Mouse (Mus musculus) liver, adult 2 months (tissue): ENCODE results near the gene Ergic1. TPM values are rescaled to one million over a fixed set of nuclear protein-coding genes. Genes with fewer than 3 reads are reported as not detected.

Experiments
- DNase-seq: peaks from one replicate; pipeline ENCODE4 v3.0.0-alpha.2; 2011; ENCODE audit warnings: low read depth, low spot score; ENCODE audit errors: extremely low read depth
- H3K27ac ChIP-seq: fragments of 200-500 bp; replicated peaks from 2 replicates; pipeline ENCODE4 v1.5.1; 2012; ENCODE audit warnings: low read depth, mild to moderate bottlenecking, control low read depth, inconsistent platforms, low read length; ENCODE audit not compliant: insufficient read depth
- H3K27me3 ChIP-seq: fragments of 200-500 bp; 2 replicates; pipeline ENCODE4 v1.6.1; 2012; ENCODE audit warnings: mild to moderate bottlenecking, moderate library complexity, low read length, inconsistent platforms; ENCODE audit not compliant: control insufficient read depth, insufficient read depth
- H3K36me3 ChIP-seq: fragments of 200-500 bp; 2 replicates; pipeline ENCODE4 v1.6.1; 2012; ENCODE audit warnings: low read length, inconsistent platforms; ENCODE audit not compliant: control insufficient read depth, insufficient read depth
- H3K4me1 ChIP-seq: fragments of 200-500 bp; 2 replicates; pipeline ENCODE4 v1.6.1; 2011; ENCODE audit warnings: low read length; ENCODE audit not compliant: control insufficient read depth, insufficient read depth
- H3K4me3 ChIP-seq: fragments of 200-500 bp; 2 replicates; pipeline ENCODE4 v1.5.1; 2011; ENCODE audit warnings: low read depth, mild to moderate bottlenecking, control low read depth, low read length, moderate library complexity; ENCODE audit not compliant: insufficient read depth
- H3K79me2 ChIP-seq: fragments of 200-500 bp; 2 replicates; pipeline ENCODE4 v1.6.1; 2012; ENCODE audit warnings: inconsistent platforms, mild to moderate bottlenecking, low read length, moderate library complexity; ENCODE audit not compliant: control insufficient read depth, insufficient read depth
- H3K9ac ChIP-seq: fragments of 200-500 bp; 2 replicates; pipeline ENCODE4 v1.6.1; 2012; ENCODE audit warnings: low read depth, mild to moderate bottlenecking, control low read depth, inconsistent platforms, low read length
- CTCF ChIP-seq: fragments of 200-500 bp; IDR thresholded peaks from 2 replicates; pipeline ENCODE4 v1.5.1; 2011; ENCODE audit warnings: low read depth, low read length, control low read depth
- POLR2A ChIP-seq: fragments of 200-500 bp; IDR thresholded peaks from 2 replicates; pipeline ENCODE4 v1.6.1; 2011; ENCODE audit warnings: low read length, control low read depth; ENCODE audit not compliant: insufficient read depth; ENCODE audit errors: extremely low read depth
- WGBS: fragments of 180-500 bp; shearing (Covaris S2); methylation state at CpG from one replicate; pipeline ENCODE4 v1.1.7; 2018; 5-methylcytosine and 5-hydroxymethylcytosine counted together
- polyA plus RNA-seq: library from polyadenylated mRNA; depleted of rRNA; stranded (reverse); fragments of >200 nt; gene quantifications from 2 replicates; pipeline ENCODE4 v1.2.3, GENCODE M21; 2012
- total RNA-seq: library from RNA; depleted of rRNA; stranded (reverse); fragments of >200 nt; gene quantifications from 2 replicates; pipeline ENCODE4 v1.2.3, GENCODE M21; 2014

Gene Ergic1
- total and polyA plus RNA-seq, 2 experiments, result 30.7 to 93.3 TPM

- H3K27me3 ChIP-seq, result no peaks in the 10 kb centered on the region
- peak; percentile 99 for DNase-seq
- no peak overlapping the region for H3K9ac ChIP-seq
- H3K27ac ChIP-seq, result peak overlapping the region; percentile 74
- TF ChIP-seq POLR2A, result no peak
- no peak for TF ChIP-seq CTCF
- H3K79me2 ChIP-seq, result no peaks in the 10 kb centered on the region
- peaks cover 47% of the 10 kb centered on the region for H3K4me1 ChIP-seq
- 11% methylated on average over 4 of the region's 4 CpGs for whole genome bisulfite sequencing
- H3K4me3 ChIP-seq, result no peak overlapping the region
- peaks cover 5% of the 10 kb centered on the region for H3K36me3 ChIP-seq
Observed at GRCm38 (mm10) chr17:26637851-26638250, 76.6 kb downstream of the Ergic1 start.

- peak overlapping the region; percentile 53 for H3K9ac ChIP-seq
- H3K27ac ChIP-seq, result peak overlapping the region; percentile 43
- H3K4me1 ChIP-seq, result peaks cover 40% of the 10 kb centered on the region
- no peaks in the 10 kb centered on the region for H3K79me2 ChIP-seq
- TF ChIP-seq CTCF (peak; percentile 99), POLR2A (no peak)
- H3K4me3 ChIP-seq, result no peak overlapping the region
- DNase-seq, result peak; percentile 66
- WGBS, result 2% methylated on average over 7 of the region's 7 CpGs
- peaks cover 6% of the 10 kb centered on the region for H3K36me3 ChIP-seq
- H3K27me3 ChIP-seq, result no peaks in the 10 kb centered on the region
Observed at GRCm38 (mm10) chr17:26638655-26639054, 77.4 kb downstream of the Ergic1 start.

GRCm38 (mm10) chr17:26639791-26640190 lies 78.5 kb downstream of the Ergic1 start:
- peaks cover 16% of the 10 kb centered on the region for H3K36me3 ChIP-seq
- H3K4me3 ChIP-seq, result no peak overlapping the region
- H3K27ac ChIP-seq, result no peak overlapping the region
- H3K9ac ChIP-seq, result no peak overlapping the region
- no peaks in the 10 kb centered on the region for H3K27me3 ChIP-seq
- TF ChIP-seq CTCF, result no peak
- no peak for TF ChIP-seq POLR2A
- DNase-seq, result no peak
- WGBS, result 89% methylated on average over 2 of the region's 2 CpGs
- H3K79me2 ChIP-seq, result no peaks in the 10 kb centered on the region
- H3K4me1 ChIP-seq, result peaks cover 29% of the 10 kb centered on the region

GRCm38 (mm10) chr17:26640286-26640740 lies 79.0 kb downstream of the Ergic1 start:
- no peak overlapping the region for H3K9ac ChIP-seq
- DNase-seq, result no peak
- H3K4me1 ChIP-seq, result peaks cover 26% of the 10 kb centered on the region
- no peak overlapping the region for H3K4me3 ChIP-seq
- H3K27me3 ChIP-seq, result no peaks in the 10 kb centered on the region
- H3K27ac ChIP-seq, result no peak overlapping the region
- WGBS, result 97% methylated on average over 3 of the region's 3 CpGs
- peaks cover 16% of the 10 kb centered on the region for H3K36me3 ChIP-seq
- TF ChIP-seq CTCF (no peak), POLR2A (no peak)
- H3K79me2 ChIP-seq, result no peaks in the 10 kb centered on the region

- DNase-seq, result no peak
- no peak overlapping the region for H3K27ac ChIP-seq
- H3K4me3 ChIP-seq, result no peak overlapping the region
- H3K36me3 ChIP-seq, result peaks cover 16% of the 10 kb centered on the region
- no peaks in the 10 kb centered on the region for H3K79me2 ChIP-seq
- H3K27me3 ChIP-seq, result no peaks in the 10 kb centered on the region
- TF ChIP-seq CTCF (no peak), POLR2A (no peak)
- H3K9ac ChIP-seq, result no peak overlapping the region
- peaks cover 3% of the 10 kb centered on the region for H3K4me1 ChIP-seq
- 97% methylated on average over 8 of the region's 8 CpGs for WGBS
Observed at GRCm38 (mm10) chr17:26643456-26643855, 82.2 kb downstream of the Ergic1 start.

- WGBS, result 98% methylated on average over 2 of the region's 2 CpGs
- no peak for TF ChIP-seq CTCF
- DNase-seq, result no peak
- H3K4me1 ChIP-seq, result 0 out of 2 replicates have a peak, but pooled peaks cover 2% of the 10 kb centered on the region
- no peak overlapping the region for H3K27ac ChIP-seq
- H3K79me2 ChIP-seq, result no peaks in the 10 kb centered on the region
- H3K4me3 ChIP-seq, result no peak overlapping the region
- H3K36me3 ChIP-seq, result peaks cover 16% of the 10 kb centered on the region
- H3K27me3 ChIP-seq, result no peaks in the 10 kb centered on the region
- H3K9ac ChIP-seq, result no peak overlapping the region
Observed at GRCm38 (mm10) chr17:26643993-26644392, 82.7 kb downstream of the Ergic1 start.
